Mouse (Mus musculus): Measurements from ENCODE around the gene Tial1. TPM values are rescaled to one million over a fixed set of nuclear protein-coding genes. Genes with fewer than 3 reads are reported as not detected.

Tial1 gene
- polyA plus RNA-seq, 1 experiment from 2014 or later, result 24.0 TPM

DNA sequence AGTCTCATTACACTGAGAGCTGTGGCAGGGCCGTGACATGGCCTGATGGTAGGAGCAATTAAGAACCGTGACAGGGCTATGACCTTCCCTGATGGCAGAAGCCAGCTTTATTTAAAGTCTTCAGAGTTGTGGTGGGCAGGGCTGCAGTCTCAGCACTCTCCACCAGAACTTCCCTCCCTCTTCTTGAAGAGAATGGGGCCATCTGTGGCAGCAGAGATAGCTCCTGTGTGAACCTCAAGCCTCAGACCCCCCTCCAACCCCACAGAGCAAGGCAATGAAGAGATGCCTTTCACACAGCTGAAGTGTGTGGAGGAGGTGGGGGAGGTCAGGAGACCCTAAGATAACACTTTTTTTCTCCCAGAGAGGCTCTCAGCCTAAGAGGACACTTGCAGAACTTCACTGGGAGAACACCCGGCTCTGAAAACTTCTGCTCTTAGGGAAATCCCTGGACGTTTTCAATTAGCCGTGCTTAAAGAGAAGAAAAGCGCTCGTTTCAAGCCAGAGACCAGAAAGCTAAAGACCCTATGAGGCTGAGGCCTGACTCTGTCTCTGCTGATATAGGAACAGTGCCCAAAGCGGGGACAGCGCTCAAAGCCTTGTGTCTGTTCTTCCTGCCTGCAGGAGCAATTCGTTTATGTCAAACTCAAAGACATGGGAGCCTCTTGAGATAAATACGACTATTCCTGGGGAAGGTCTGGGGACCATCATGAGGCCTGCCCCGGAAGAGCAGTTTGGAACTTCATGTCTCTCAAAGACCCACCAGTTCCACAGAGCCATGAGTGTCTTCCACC is 70.1 kb downstream of the Tial1 start:
- H3K4me1 ChIP-seq, result peaks cover 31% of the 10 kb centered on the region
- no peak overlapping the region for H3K4me2 ChIP-seq
- no peaks in the 10 kb centered on the region for H3K27me3 ChIP-seq
- no peak for ATAC-seq (replicated peaks; ENCODE audit: low FRiP score)
- WGBS, result 36% methylated on average over 12 of the region's 12 CpGs
- no peak overlapping the region for H3K9ac ChIP-seq
- H3K36me3 ChIP-seq, result no peaks in the 10 kb centered on the region
- H3K9me3 ChIP-seq (replicated peaks), result no peaks in the 10 kb centered on the region
- H3K4me3 ChIP-seq (replicated peaks), result no peak overlapping the region
- H3K27ac ChIP-seq, result no peak overlapping the region

Small RNAs within 50 kb of the gene (microRNA-seq; reads per million reads assigned to microRNA genes)
- not detected for gene Gm24365

Other genes starting within 250 kb of the Tial1 start
- 19.1 and 21.1 TPM in 2 replicates for gene Armc5, start 224.4 kb downstream of the Tial1 start, polyA plus RNA-seq (2015; fragmentation: Nextera tagmentation; extraction: Ambion mirVana)
- gene 9130023H24Rik, start 223.7 kb downstream of the Tial1 start, polyA plus RNA-seq (2015; fragmentation: Nextera tagmentation; extraction: Ambion mirVana), result 8.3 and 8.7 TPM in 2 replicates
- 77.2 and 107 TPM in 2 replicates for gene Tgfb1i1, start 214.9 kb downstream of the Tial1 start, polyA plus RNA-seq (2015; fragmentation: Nextera tagmentation; extraction: Ambion mirVana)
- gene Slc5a2, start 196.1 kb downstream of the Tial1 start, polyA plus RNA-seq (2015; fragmentation: Nextera tagmentation; extraction: Ambion mirVana), result 5.6 and 8.4 TPM in 2 replicates
- 29.1 and 31.7 TPM in 2 replicates for gene BC017158, start 163.5 kb downstream of the Tial1 start, polyA plus RNA-seq (2015; fragmentation: Nextera tagmentation; extraction: Ambion mirVana)
- gene Rgs10, start 43.0 kb downstream of the Tial1 start, polyA plus RNA-seq (2015; fragmentation: Nextera tagmentation; extraction: Ambion mirVana), result 5.8 and 7.1 TPM in 2 replicates
- gene Bag3, start 61.9 kb upstream of the Tial1 start, polyA plus RNA-seq (2015; fragmentation: Nextera tagmentation; extraction: Ambion mirVana), result 12.7 and 14.2 TPM in 2 replicates
- gene Inpp5f, start 149.6 kb upstream of the Tial1 start, polyA plus RNA-seq (2015; fragmentation: Nextera tagmentation; extraction: Ambion mirVana), result 24.3 and 25.6 TPM in 2 replicates

Measured in kidney, embryonic 15.5 days (tissue).